Mouse (Mus musculus) myocyte (in vitro differentiated cells): Measurements from ENCODE around the gene Il4i1.
A peak's percentile ranks its signal among the peaks of the same experiment; 100 is the strongest.

Experiments
- MAX ChIP-seq: IDR thresholded peaks from one replicate; pipeline ENCODE4 v1.6.1; 2011; ENCODE audit warnings: low read depth, mild to moderate bottlenecking, control low read depth
- POLR2A ChIP-seq: IDR thresholded peaks from one replicate; pipeline ENCODE4 v1.6.1; 2011; ENCODE audit warnings: low read depth, mild to moderate bottlenecking, control low read depth, moderate library complexity; ENCODE audit not compliant: insufficient read length

DNA sequence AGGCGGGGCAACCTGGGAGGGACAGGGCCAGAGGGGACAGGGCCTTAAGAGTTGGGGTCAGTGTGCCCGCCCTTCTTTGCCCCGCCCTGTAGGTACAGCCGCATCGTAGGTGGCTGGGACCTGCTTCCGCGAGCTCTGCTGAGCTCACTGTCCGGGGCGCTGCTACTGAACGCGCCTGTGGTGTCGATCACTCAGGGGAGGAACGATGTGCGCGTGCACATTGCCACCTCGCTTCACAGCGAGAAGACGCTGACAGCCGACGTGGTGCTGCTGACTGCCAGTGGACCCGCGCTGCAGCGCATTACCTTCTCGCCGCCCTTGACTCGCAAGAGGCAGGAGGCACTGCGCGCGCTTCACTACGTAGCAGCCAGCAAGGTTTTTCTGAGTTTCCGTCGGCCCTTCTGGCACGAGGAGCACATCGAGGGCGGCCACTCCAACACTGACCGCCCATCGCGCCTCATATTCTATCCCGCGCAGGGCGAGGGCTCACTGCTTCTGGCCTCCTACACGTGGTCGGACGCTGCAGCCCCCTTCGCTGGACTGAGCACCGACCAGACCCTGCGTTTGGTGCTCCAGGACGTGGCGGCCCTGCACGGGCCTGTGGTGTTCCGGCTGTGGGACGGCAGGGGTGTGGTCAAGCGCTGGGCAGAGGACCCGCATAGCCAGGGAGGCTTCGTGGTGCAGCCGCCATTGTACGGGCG lies 23.5 kb downstream of the Il4i1 start:
- TF ChIP-seq POLR2A: peak; percentile 24
- TF ChIP-seq MAX: no peak
